Mouse (Mus musculus) hindbrain, embryonic 12.5 days (tissue): Measurements from ENCODE around the gene Tuba3b. TPM values are rescaled to one million over a fixed set of nuclear protein-coding genes. Genes with fewer than 3 reads are reported as not detected.

Experiments used
- ATAC-seq: fragments of 200-750 bp; cut with Nextera tagmentation; 2 replicates; pipeline ENCODE4 v1.8.0; 2017; ENCODE audit warnings: moderate TSS enrichment; ENCODE audit not compliant: low FRiP score
- H3K27ac ChIP-seq: fragments of 300-500 bp; sonication (generic); 2 replicates; pipeline ENCODE4 v1.5.1; 2016; ENCODE audit warnings: mild to moderate bottlenecking
- H3K27me3 ChIP-seq: fragments of 300-500 bp; sonication (generic); 2 replicates; pipeline ENCODE4 v1.6.1; 2016; ENCODE audit warnings: mild to moderate bottlenecking
- H3K36me3 ChIP-seq: fragments of 300-500 bp; sonication (generic); 2 replicates; pipeline ENCODE4 v1.6.1; 2016; ENCODE audit warnings: mild to moderate bottlenecking
- H3K4me1 ChIP-seq: fragments of 300-500 bp; sonication (generic); 2 replicates; pipeline ENCODE4 v1.6.1; 2016
- H3K4me2 ChIP-seq: fragments of 300-500 bp; sonication (generic); replicated peaks from 2 replicates; pipeline ENCODE4 v1.6.1; 2016; ENCODE audit warnings: mild to moderate bottlenecking
- H3K4me3 ChIP-seq: fragments of 300-500 bp; sonication (generic); 2 replicates; pipeline ENCODE4 v1.5.1; 2016; ENCODE audit warnings: mild to moderate bottlenecking
- H3K9ac ChIP-seq: fragments of 300-500 bp; sonication (generic); 2 replicates; pipeline ENCODE4 v1.6.1; 2016; ENCODE audit warnings: mild to moderate bottlenecking, moderate library complexity
- H3K9me3 ChIP-seq: fragments of 300-500 bp; sonication (generic); replicated peaks from 2 replicates; pipeline ENCODE4 v1.6.1; 2016; ENCODE audit warnings: mild to moderate bottlenecking
- WGBS: fragments of 180-500 bp; shearing (Covaris S2); methylation state at CpG from one replicate; pipeline ENCODE4 v1.1.7; 2016; 5-methylcytosine and 5-hydroxymethylcytosine counted together
- polyA plus RNA-seq: library from polyadenylated mRNA; unstranded; fragments of >200 nt; fragmentation: Nextera tagmentation; extraction: Ambion mirVana; gene quantifications from 2 replicates; pipeline ENCODE4 v1.2.1, GENCODE M21; 2016

The Tuba3b gene
- polyA plus RNA-seq, 1 experiment from 2014 or later, result not detected

- peaks cover 7% of the 10 kb centered on the region for H3K4me1 ChIP-seq
- no peak overlapping the region for H3K9ac ChIP-seq
- no peak overlapping the region for H3K27ac ChIP-seq
- WGBS, result 81% methylated on average over 11 of the region's 11 CpGs
- no peak for ATAC-seq
- no peak overlapping the region for H3K4me3 ChIP-seq
- no peaks in the 10 kb centered on the region for H3K9me3 ChIP-seq
- H3K27me3 ChIP-seq, result no peaks in the 10 kb centered on the region
- no peaks in the 10 kb centered on the region for H3K36me3 ChIP-seq
- H3K4me2 ChIP-seq, result no peak overlapping the region
Measured at GRCm38 (mm10) chr6:145590501-145591293, 24.9 kb upstream of the Tuba3b start.

- 74% methylated on average over 1 of the region's 1 CpGs for WGBS
- H3K4me3 ChIP-seq, result no peak overlapping the region
- no peak for ATAC-seq
Measured at GRCm38 (mm10) chr6:145591578-145591977, 24.0 kb upstream of the Tuba3b start.

GRCm38 (mm10) chr6:145592036-145592435 is 23.5 kb upstream of the Tuba3b start:
- 0 out of 2 replicates have a peak overlapping the region, but pooled peaks have one; percentile 12 for H3K27ac ChIP-seq
- 74% methylated on average over 6 of the region's 6 CpGs for WGBS
- H3K27me3 ChIP-seq, result no peaks in the 10 kb centered on the region
- H3K4me2 ChIP-seq, result no peak overlapping the region
- no peaks in the 10 kb centered on the region for H3K9me3 ChIP-seq
- H3K9ac ChIP-seq, result no peak overlapping the region
- no peak for ATAC-seq
- H3K4me1 ChIP-seq, result peaks cover 7% of the 10 kb centered on the region
- H3K4me3 ChIP-seq, result no peak overlapping the region
- no peaks in the 10 kb centered on the region for H3K36me3 ChIP-seq

More at GRCm38 (mm10) chr6:145591578-145591977, 24.0 kb upstream of the Tuba3b start:
- Histone ChIP-seq H3K9ac (no peak overlapping the region), H3K4me1 (peaks cover 7% of the 10 kb centered on the region), H3K27ac (no peak overlapping the region), H3K36me3 (no peaks in the 10 kb centered on the region), H3K4me2 (no peak overlapping the region), H3K27me3 (no peaks in the 10 kb centered on the region), H3K9me3 (no peaks in the 10 kb centered on the region)

- H3K27me3 ChIP-seq, result no peaks in the 10 kb centered on the region
- no peak overlapping the region for H3K4me2 ChIP-seq
- 56% methylated on average over 8 of the region's 8 CpGs for WGBS
- H3K9ac ChIP-seq, result no peak overlapping the region
- H3K4me3 ChIP-seq, result no peak overlapping the region
- H3K4me1 ChIP-seq, result peaks cover 7% of the 10 kb centered on the region
- no peaks in the 10 kb centered on the region for H3K36me3 ChIP-seq
- H3K27ac ChIP-seq, result 0 out of 2 replicates have a peak overlapping the region, but pooled peaks have one; percentile 12
- H3K9me3 ChIP-seq, result no peaks in the 10 kb centered on the region
- no peak for ATAC-seq
Measured at GRCm38 (mm10) chr6:145592531-145592998, 23.0 kb upstream of the Tuba3b start.

GRCm38 (mm10) chr6:145593991-145594390 is 21.6 kb upstream of the Tuba3b start:
- 85% methylated on average over 7 of the region's 7 CpGs for WGBS
- Histone ChIP-seq H3K4me3 (no peak overlapping the region), H3K27ac (no peak overlapping the region), H3K9me3 (no peaks in the 10 kb centered on the region), H3K36me3 (no peaks in the 10 kb centered on the region), H3K4me1 (peaks cover 11% of the 10 kb centered on the region), H3K4me2 (no peak overlapping the region), H3K9ac (no peak overlapping the region), H3K27me3 (no peaks in the 10 kb centered on the region)
- ATAC-seq, result no peak

GRCm38 (mm10) chr6:145595905-145596304 is 19.7 kb upstream of the Tuba3b start:
- no peaks in the 10 kb centered on the region for H3K9me3 ChIP-seq
- no peak for ATAC-seq
- no peak overlapping the region for H3K4me3 ChIP-seq
- H3K36me3 ChIP-seq, result no peaks in the 10 kb centered on the region
- peaks cover 12% of the 10 kb centered on the region for H3K4me1 ChIP-seq
- no peak overlapping the region for H3K9ac ChIP-seq
- no peak overlapping the region for H3K27ac ChIP-seq
- 82% methylated on average over 4 of the region's 4 CpGs for WGBS
- H3K4me2 ChIP-seq, result no peak overlapping the region
- no peaks in the 10 kb centered on the region for H3K27me3 ChIP-seq

GRCm38 (mm10) chr6:145598794-145599555 is 16.6 kb upstream of the Tuba3b start:
- Histone ChIP-seq H3K4me2 (no peak overlapping the region), H3K27ac (no peak overlapping the region), H3K4me1 (peaks cover 8% of the 10 kb centered on the region), H3K9ac (no peak overlapping the region), H3K27me3 (no peaks in the 10 kb centered on the region), H3K4me3 (no peak overlapping the region), H3K9me3 (no peaks in the 10 kb centered on the region), H3K36me3 (no peaks in the 10 kb centered on the region)
- 65% methylated on average over 11 of the region's 11 CpGs for WGBS
- ATAC-seq, result no peak

- no peak overlapping the region for H3K9ac ChIP-seq
- no peaks in the 10 kb centered on the region for H3K27me3 ChIP-seq
- WGBS, result 24% methylated on average over 2 of the region's 2 CpGs
- no peaks in the 10 kb centered on the region for H3K36me3 ChIP-seq
- peaks cover 17% of the 10 kb centered on the region for H3K4me1 ChIP-seq
- H3K4me3 ChIP-seq, result no peak overlapping the region
- H3K4me2 ChIP-seq, result no peak overlapping the region
- H3K27ac ChIP-seq, result no peak overlapping the region
- ATAC-seq, result no peak
- no peaks in the 10 kb centered on the region for H3K9me3 ChIP-seq
Measured at GRCm38 (mm10) chr6:145604126-145604525, 11.4 kb upstream of the Tuba3b start.

GRCm38 (mm10) chr6:145604648-145605047 is 10.9 kb upstream of the Tuba3b start:
- Histone ChIP-seq H3K9me3 (no peaks in the 10 kb centered on the region), H3K27ac (no peak overlapping the region), H3K4me3 (no peak overlapping the region), H3K9ac (no peak overlapping the region), H3K4me2 (no peak overlapping the region), H3K4me1 (peaks cover 17% of the 10 kb centered on the region), H3K36me3 (no peaks in the 10 kb centered on the region), H3K27me3 (no peaks in the 10 kb centered on the region)
- ATAC-seq, result no peak
- 76% methylated on average over 4 of the region's 4 CpGs for WGBS

GRCm38 (mm10) chr6:145605203-145605602 is 10.4 kb upstream of the Tuba3b start:
- Histone ChIP-seq H3K9me3 (no peaks in the 10 kb centered on the region), H3K9ac (no peak overlapping the region), H3K36me3 (no peaks in the 10 kb centered on the region), H3K27me3 (no peaks in the 10 kb centered on the region), H3K4me2 (no peak overlapping the region), H3K27ac (no peak overlapping the region), H3K4me1 (peaks cover 17% of the 10 kb centered on the region), H3K4me3 (no peak overlapping the region)
- ATAC-seq, result no peak
- 44% methylated on average over 3 of the region's 3 CpGs for WGBS

- Histone ChIP-seq H3K27ac (no peak overlapping the region), H3K9ac (no peak overlapping the region), H3K4me2 (no peak overlapping the region), H3K4me1 (peaks cover 15% of the 10 kb centered on the region), H3K27me3 (no peaks in the 10 kb centered on the region), H3K36me3 (no peaks in the 10 kb centered on the region), H3K4me3 (no peak overlapping the region), H3K9me3 (no peaks in the 10 kb centered on the region)
- ATAC-seq, result no peak
- WGBS, result 96% methylated on average over 4 of the region's 4 CpGs
Measured at GRCm38 (mm10) chr6:145607746-145608145, 7.8 kb upstream of the Tuba3b start.

- ATAC-seq, result no peak
- 85% methylated on average over 5 of the region's 5 CpGs for WGBS
- Histone ChIP-seq H3K4me1 (peaks cover 15% of the 10 kb centered on the region), H3K4me3 (no peak overlapping the region), H3K36me3 (no peaks in the 10 kb centered on the region), H3K9me3 (no peaks in the 10 kb centered on the region), H3K4me2 (no peak overlapping the region), H3K27me3 (no peaks in the 10 kb centered on the region), H3K27ac (no peak overlapping the region), H3K9ac (no peak overlapping the region)
Measured at GRCm38 (mm10) chr6:145608693-145609092, 6.9 kb upstream of the Tuba3b start.
